Mouse (Mus musculus) gastrocnemius, adult 2 months (tissue): ENCODE measurements around the gene Tmpo. TPM values are rescaled to one million over a fixed set of nuclear protein-coding genes. Genes with fewer than 3 reads are reported as not detected.

Source experiments
- DNase-seq: peaks from one replicate; pipeline ENCODE4 v3.0.0; 2022
- H3K27ac ChIP-seq: fragments of 200-600 bp; 2 replicates; pipeline ENCODE4 v1.8.1; 2022; ENCODE audit warnings: mild to moderate bottlenecking
- H3K4me3 ChIP-seq: fragments of 200-600 bp; 2 replicates; pipeline ENCODE4 v1.8.1; 2022; ENCODE audit warnings: mild to moderate bottlenecking, moderate library complexity
- CTCF ChIP-seq: fragments of 200-600 bp; IDR thresholded peaks from 2 replicates; pipeline ENCODE4 v1.8.1; 2022; ENCODE audit warnings: antibody characterized with exemption, mild to moderate bottlenecking, moderate library complexity
- intact Hi-C: fragments of 180-260 bp; cut with DNase I; formaldehyde crosslinking; loops from one replicate; pipeline ENCODE4 v1.15.1; 2025
- long read RNA-seq, 2 experiments: library from polyadenylated mRNA; stranded (forward); transcript quantifications; one replicate each; pipeline ENCODE4 v2.0.0; 2021
- total RNA-seq, 2 experiments: library from RNA; stranded (reverse); gene quantifications; 2 replicates each; pipeline ENCODE4 v1.2.3; 2021

The Tmpo gene
- total RNA-seq = 10 to 100 TPM; 62.2 to 83.0 TPM
- long read RNA-seq, experiment 1, transcript Tmpo-203 (8 exons, 1,854 nt) = minor isoform, 10 of 71 reads
- long read RNA-seq, experiment 1, transcript Tmpo-201 (4 exons, 3,772 nt) = minor isoform, 10 of 71 reads
- long read RNA-seq, experiment 1, transcript Tmpo-204 (7 exons, 1,953 nt) = major isoform, 42 of 71 reads
- long read RNA-seq, experiment 1, partial matches to known transcripts = 1 of 71 reads
- long read RNA-seq, experiment 1, other reads (novel, unspliced or antisense) = 4 of 71 reads
- long read RNA-seq, experiment 2, transcript Tmpo-203 (8 exons, 1,854 nt) = minor isoform, 27 of 120 reads
- long read RNA-seq, experiment 2, transcript Tmpo-202 (9 exons, 3,533 nt) = minor isoform, 6 of 120 reads
- long read RNA-seq, experiment 2, transcript Tmpo-204 (7 exons, 1,953 nt) = major isoform, 70 of 120 reads
- long read RNA-seq, experiment 2, transcript Tmpo-201 (4 exons, 3,772 nt) = minor isoform, 10 of 120 reads
- long read RNA-seq, experiment 2, partial matches to known transcripts = 3 of 120 reads
- long read RNA-seq, experiment 2, other reads (novel, unspliced or antisense) = 3 of 120 reads

- no peak for TF ChIP-seq CTCF
- Histone ChIP-seq H3K4me3 (peak within 1 kb of the TSS; percentile 80), H3K27ac (peak within 1 kb of the TSS; percentile 99)
- intact Hi-C loops = loop anchor here (1.0 kb wide), 1 partner anchor 10 kb away; no protein-coding TSS in a partner anchor
- DNase-seq = no peak
Observed at GRCm38 (mm10) chr10:91180761-91181460, at the start of gene Tmpo. Gene Tmpo, minus strand, starts transcription at chr10:91181315.

GRCm38 (mm10) chr10:91230400-91230799 is 49.3 kb upstream of the Tmpo start:
- H3K27ac ChIP-seq = peak overlapping the region; percentile 62; the same call in 1 of the 2 replicates
- intact Hi-C loops = no loop called here

GRCm38 (mm10) chr10:91229518-91229961 is 48.4 kb upstream of the Tmpo start:
- DNase-seq = no peak
- TF ChIP-seq CTCF = no peak
- peak overlapping the region; percentile 62 for H3K27ac ChIP-seq
- peak overlapping the region; percentile 16; the same call in 1 of the 2 replicates for H3K4me3 ChIP-seq
- intact Hi-C loops = no loop called here

More at GRCm38 (mm10) chr10:91230400-91230799, 49.3 kb upstream of the Tmpo start:
- peak; percentile 53 for DNase-seq
- H3K4me3 ChIP-seq = no peak overlapping the region
- TF ChIP-seq CTCF = no peak

- DNase-seq = no peak
- intact Hi-C loops = no loop called here
- TF ChIP-seq CTCF = no peak
- H3K4me3 ChIP-seq = peak overlapping the region; percentile 16; the same call in 1 of the 2 replicates
- H3K27ac ChIP-seq = peak overlapping the region; percentile 62
Observed at GRCm38 (mm10) chr10:91228924-91229517, 47.9 kb upstream of the Tmpo start.

GRCm38 (mm10) chr10:91227034-91227433 is 45.9 kb upstream of the Tmpo start:
- no peak for TF ChIP-seq CTCF
- no peak overlapping the region for H3K4me3 ChIP-seq
- DNase-seq = no peak
- intact Hi-C loops = no loop called here
- no peak overlapping the region for H3K27ac ChIP-seq

- intact Hi-C loops = no loop called here
- no peak overlapping the region for H3K4me3 ChIP-seq
- no peak overlapping the region for H3K27ac ChIP-seq
- no peak for DNase-seq
- no peak for TF ChIP-seq CTCF
Observed at GRCm38 (mm10) chr10:91222398-91223236, 41.5 kb upstream of the Tmpo start.

- DNase-seq = no peak
- intact Hi-C loops = no loop called here
- Histone ChIP-seq H3K27ac (no peak overlapping the region), H3K4me3 (no peak overlapping the region)
- TF ChIP-seq CTCF = no peak
Observed at GRCm38 (mm10) chr10:91208899-91209667, 28.0 kb upstream of the Tmpo start.

GRCm38 (mm10) chr10:91208461-91208860 is 27.3 kb upstream of the Tmpo start:
- intact Hi-C loops = no loop called here
- H3K4me3 ChIP-seq = no peak overlapping the region
- DNase-seq = peak; percentile 49
- no peak overlapping the region for H3K27ac ChIP-seq
- TF ChIP-seq CTCF = no peak

- H3K27ac ChIP-seq = no peak overlapping the region
- intact Hi-C loops = no loop called here
- no peak for DNase-seq
- no peak overlapping the region for H3K4me3 ChIP-seq
- peak; percentile 36 for TF ChIP-seq CTCF
Observed at GRCm38 (mm10) chr10:91207275-91207674, 26.2 kb upstream of the Tmpo start.

GRCm38 (mm10) chr10:91205632-91206031 is 24.5 kb upstream of the Tmpo start:
- Histone ChIP-seq H3K4me3 (no peak overlapping the region), H3K27ac (no peak overlapping the region)
- DNase-seq = no peak
- intact Hi-C loops = no loop called here
- no peak for TF ChIP-seq CTCF

- intact Hi-C loops = no loop called here
- no peak for DNase-seq
- Histone ChIP-seq H3K27ac (no peak overlapping the region), H3K4me3 (no peak overlapping the region)
- TF ChIP-seq CTCF = no peak
Observed at GRCm38 (mm10) chr10:91200581-91200980, 19.5 kb upstream of the Tmpo start.
